Mouse (Mus musculus) 3T3-L1 (cell line): Measurements from ENCODE around the gene Gtf2ird1.
"Not testable (repeated sequence)": the region's sequence is repeated elsewhere in the genome, so short reads cannot be mapped to it uniquely, and the experiment has no call there.

Experiments
- DNase-seq: peaks from one replicate; pipeline ENCODE4 v3.0.0-alpha.2; 2015; ENCODE audit warnings: low read depth, low spot score

Gene Gtf2ird1

DNA sequence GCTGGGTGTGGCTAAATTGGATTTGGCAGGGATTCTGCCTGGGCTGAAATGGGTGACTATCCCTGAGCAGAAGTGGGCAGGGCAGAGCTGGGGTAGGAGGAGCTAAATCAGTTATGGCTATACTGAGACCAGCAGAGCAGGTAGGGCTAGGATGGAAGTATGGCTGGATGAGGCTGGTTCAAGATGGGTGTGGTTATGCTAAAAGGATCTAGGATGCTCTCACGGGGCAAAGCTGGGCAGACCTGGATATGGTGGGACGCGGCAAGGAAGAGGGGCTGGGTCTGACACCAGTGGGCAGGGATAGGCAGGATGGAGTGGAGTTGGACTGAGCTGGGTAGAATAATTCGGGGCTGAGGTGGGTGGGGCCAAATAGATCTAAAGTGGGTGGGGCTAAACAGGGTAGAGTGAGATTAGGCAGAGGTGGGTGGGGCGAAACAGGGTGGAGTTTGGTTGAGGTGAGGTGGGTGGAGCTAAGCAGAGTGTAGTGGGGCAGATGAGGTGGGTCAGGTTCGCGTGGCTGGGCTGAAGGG, 46.1 kb downstream of the Gtf2ird1 start:
- no peak for DNase-seq

DNA sequence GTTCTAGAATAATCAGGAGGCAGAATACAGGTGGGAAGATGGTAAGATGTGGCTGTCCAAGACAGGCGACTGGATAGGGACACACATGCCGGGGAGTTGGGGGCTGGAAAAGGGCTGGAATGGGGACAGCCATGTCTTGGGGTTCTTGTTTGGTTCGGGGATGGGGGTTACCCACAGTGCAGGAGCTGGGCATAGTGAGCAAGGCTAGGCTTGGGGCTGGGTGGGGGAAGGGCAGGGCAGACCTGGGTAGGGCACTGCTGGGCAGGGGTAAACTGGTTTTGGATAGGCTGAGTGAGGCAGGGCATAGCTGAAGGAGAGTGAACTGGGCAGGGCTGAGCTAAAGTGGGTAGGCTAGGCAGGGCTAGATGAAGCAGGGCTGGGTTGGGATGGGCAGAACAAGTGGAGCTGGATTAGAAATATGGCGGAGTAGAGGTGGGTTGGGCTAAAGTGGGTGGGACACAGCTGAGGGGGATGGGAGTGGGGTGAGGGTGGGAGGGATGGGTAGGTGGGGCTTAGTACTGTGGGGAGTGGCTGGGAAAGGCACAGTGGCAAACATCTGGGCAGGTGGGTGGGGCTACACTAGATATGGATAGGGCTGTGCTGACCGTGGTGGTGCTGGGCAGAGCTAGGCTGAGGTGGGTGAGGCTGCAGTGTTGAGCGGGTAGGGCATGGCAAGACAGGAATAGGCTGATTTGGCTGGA, 46.8 kb downstream of the Gtf2ird1 start:
- DNase-seq = no peak

- DNase-seq = peak; percentile 39
Observed at GRCm38 (mm10) chr5:134408119-134408518, 48.4 kb downstream of the Gtf2ird1 start.

DNA sequence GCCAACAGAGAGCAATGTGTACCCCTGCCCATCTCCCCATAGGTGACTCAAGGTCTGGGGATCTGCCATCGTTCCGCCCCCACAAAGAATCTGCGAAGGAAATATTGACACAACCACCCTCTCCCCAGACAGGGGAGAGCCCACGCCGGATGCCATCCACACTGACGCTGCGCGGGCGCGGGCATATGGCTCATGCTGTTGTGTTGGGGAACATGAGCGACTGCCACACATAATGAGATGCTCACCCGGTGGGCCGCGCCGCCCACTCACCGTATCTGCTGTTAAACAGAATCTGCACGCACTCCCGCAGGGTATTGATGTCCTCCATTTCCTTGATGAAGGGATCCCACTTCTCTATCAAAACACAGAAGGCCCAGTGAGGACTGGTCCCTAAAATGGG, 54.7 kb downstream of the Gtf2ird1 start:
- no peak for DNase-seq

DNA sequence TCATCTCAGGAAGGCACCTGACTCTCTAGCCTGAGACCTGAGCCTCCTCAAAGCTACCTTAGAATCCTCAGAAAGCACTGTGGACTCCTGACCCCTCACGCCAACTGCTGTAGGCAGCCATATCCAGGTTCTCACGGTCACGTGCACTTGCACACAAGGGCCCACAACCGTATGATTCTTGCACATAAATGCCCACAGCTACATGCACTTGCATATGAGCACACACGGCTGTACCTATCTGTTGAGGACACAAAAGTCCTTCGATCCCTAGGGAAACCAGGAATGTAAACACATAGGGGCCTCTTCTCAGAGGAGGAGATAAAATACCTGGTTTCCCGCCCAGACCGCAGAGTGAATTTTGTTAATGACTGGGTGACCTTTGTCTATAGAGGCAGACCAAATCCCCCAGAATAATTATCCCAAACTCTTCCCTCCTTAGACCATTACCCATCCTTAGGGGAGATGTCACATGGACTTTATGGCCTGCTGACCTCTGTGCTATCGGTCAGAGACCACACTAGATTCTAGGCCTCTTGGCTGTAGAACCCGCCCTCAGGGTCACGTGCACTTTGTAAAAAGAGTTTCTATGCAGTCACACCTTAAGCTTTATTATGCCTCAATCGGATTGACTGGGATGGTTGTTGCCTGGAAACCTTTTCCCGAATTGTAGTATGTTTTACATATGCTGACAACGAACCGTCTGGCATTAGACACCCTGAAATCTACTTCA, 58.9 kb downstream of the Gtf2ird1 start:
- no peak for DNase-seq

DNA sequence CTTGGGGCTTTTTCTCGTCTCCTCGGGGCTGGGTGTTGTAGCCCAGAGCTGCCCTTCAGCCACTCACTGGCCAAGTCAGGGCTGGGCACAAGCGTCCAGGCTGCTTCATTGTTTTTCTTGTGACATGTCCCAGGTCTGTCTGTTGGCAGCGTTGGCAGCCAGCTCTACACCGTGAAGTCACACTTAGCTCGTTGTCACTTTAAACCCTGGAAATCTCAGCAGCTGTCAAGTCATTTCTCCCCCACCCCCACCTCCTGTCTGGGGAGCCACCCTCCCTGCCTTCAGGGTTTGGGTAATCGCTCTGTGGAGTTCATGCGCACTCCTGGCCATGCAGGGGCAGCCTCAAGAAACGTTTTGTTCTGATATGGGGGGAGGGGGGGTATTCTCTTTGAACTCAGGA, 60.0 kb downstream of the Gtf2ird1 start:
- DNase-seq = no peak

- no peak for DNase-seq
Observed at GRCm38 (mm10) chr5:134394624-134395023, 61.9 kb downstream of the Gtf2ird1 start.

- no peak for DNase-seq
Observed at GRCm38 (mm10) chr5:134393624-134394023, 62.9 kb downstream of the Gtf2ird1 start.

DNA sequence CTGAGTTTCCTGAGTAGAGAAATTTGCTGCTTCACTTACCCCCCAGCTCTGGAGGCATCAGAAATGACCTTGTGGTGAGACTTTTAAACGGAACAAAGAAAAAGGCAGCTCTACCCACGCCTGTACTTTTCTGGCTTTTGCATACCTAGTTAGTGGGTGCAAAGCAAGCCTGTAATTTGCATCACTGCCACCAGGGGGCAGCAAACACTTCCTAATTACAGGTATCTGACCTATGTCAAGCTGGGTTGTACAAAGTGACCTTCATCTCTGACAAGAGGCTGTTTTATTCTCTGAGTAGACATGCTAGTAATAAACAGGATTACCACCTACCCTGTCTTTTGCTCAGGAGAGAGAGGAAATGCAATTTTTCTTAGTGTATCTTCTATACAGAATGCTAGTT, 71.4 kb downstream of the Gtf2ird1 start:
- peak; percentile 87 for DNase-seq

DNA sequence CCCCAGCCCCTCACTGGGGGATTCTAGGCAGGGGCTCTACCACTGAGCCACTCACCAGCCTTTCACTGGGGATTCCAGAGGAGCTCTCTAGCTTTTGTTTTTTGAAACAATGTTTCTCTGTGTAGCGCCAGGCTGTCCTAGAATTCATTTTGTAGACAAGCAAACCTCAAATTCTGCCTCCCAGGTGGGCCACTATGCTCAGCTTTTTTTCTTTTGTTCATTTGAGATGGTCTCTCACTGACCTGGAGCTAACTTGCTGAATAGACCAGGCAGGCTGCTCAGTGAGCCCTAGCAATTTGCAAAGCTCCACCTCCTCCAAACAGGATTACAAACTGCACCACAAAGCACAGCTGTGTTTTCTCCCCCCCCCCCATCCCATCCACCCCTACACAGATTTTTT, 81.3 kb downstream of the Gtf2ird1 start:
- DNase-seq = no peak

DNA sequence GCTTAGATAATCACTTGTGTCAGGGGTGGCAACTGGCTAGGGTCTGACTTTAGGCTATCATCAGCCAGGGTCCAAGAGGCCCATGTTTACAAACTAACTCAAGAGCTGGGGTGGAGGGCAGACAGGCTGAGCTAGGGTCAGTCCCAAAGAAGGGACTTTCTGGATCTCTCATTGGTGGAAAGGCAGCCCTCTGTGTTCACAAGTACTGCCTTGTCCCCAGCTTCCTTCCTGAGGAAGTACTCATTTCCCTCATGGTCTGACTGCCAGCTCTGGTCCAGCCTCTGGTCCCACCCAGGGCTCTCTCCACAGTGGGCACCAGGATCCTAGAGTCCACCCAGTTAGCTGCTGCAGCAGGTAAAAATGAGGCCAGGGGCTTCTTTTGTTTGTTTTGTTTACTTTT, 82.0 kb downstream of the Gtf2ird1 start:
- DNase-seq = no peak

DNA sequence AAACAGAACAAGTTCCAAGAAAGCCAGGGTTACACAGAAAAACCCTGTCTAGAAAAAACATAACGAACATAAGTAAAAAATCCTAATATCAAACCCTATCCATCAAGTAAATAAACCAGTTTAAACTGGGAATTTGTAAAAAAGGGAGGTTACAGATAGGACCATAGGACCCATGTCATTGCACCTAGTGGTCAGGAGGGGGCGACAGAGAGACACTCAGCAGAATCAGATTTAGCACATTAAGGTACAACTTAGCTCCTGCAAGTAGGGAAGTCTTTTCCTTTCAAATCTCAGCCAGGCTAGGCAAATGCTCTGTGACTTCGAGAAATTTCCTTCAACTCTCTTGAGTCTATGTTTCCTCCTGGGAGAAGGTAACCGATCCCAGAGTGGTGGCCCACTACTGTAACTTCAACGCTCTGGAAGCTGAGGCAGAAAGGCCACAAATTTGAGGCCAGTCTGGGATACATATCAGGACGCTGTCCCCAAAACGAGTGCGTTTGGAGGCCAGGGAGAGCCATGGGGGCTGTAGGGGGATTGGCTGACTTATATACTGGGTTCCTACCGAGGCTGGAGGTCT, 82.5 kb downstream of the Gtf2ird1 start:
- DNase-seq = peak; percentile 88

GRCm38 (mm10) chr5:134372926-134373658, 83.4 kb downstream of the Gtf2ird1 start:
- peak; percentile 53 for DNase-seq

DNA sequence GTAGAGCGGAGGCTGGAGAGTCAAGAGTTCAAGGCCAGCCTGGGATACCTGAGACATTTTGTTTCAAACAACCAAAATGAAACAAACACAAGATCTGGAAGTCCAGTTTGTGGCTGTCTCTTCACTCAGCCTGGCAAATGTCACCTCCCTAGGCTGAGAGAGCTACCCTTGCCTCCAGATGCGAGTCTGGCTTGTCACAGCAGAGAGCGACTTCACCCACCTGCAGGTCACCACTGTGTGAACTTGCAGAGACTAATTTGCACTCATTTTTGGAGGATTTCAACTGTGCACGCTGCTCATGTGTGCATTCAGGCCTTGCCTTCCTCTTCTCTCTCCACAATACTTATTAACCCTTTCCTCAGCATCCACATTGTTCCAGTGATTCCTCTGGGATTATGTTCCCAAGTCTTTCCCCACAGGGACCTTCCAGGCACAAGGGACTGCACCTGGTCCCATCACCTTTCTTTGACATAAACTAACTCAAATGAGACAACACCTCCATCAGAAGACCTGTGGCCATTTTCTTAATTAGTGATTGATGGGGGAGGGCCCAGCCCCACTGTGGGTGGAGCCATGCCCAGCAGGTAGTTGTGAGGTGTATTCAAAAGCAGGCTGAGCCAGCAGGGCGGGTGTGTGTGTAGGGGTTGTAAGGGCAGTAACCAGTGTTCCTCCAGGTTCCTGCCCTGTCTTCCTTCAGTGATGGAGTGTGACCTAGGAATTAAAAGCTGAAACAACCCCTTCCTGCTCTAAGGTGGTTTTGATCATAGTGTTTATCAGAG, 84.8 kb downstream of the Gtf2ird1 start:
- no peak for DNase-seq

- no peak for DNase-seq
Observed at GRCm38 (mm10) chr5:134370831-134371230, 85.7 kb downstream of the Gtf2ird1 start.

DNA sequence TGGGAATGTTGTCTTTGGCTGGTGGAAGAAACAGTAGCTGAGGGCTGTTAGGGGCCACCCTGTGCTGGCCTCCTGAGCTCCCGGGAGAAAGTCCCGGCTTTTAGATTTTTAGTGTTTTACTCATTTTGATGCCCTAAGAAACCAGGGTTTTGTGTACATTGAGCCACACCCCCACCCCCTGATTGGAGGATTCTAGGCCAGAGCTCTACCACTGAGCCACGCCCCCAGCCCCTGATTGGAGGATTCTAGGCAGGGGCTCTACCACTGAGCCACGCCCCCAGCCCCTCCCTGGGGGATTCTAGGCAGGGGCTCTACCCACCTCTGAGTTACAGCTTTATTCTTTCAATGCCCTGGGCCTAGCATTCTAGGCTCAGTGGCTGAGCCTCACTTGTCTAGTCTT, 97.4 kb downstream of the Gtf2ird1 start:
- no peak for DNase-seq

GRCm38 (mm10) chr5:134355372-134355771, 101.1 kb downstream of the Gtf2ird1 start:
- DNase-seq = not testable (repeated sequence)

- DNase-seq = no peak
Observed at GRCm38 (mm10) chr5:134353117-134353516, 103.4 kb downstream of the Gtf2ird1 start.

DNA sequence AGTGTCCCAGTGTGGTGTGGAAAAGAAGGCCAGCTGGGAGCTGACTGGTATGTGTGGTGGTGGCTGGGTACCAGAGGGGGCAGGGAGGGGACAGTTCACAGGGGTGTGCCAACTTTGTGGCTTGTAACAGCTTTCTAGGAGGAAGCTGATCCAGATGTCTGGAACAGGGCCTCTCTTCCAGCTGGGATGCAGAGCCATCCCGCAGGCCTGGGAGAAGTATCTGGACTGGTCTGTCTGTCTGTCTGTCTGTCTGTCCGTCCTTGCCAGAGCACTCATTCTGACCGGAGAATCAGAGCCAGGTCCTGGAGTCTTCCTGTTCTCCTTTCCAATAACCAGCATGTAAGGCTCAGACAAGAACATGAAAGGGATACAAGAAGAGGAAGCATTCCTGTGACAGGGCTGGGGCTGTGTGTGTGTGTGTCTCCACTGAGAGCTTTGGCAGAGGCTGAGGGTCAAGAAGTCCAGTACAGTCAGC, 104.0 kb downstream of the Gtf2ird1 start:
- peak; percentile 76 for DNase-seq

DNA sequence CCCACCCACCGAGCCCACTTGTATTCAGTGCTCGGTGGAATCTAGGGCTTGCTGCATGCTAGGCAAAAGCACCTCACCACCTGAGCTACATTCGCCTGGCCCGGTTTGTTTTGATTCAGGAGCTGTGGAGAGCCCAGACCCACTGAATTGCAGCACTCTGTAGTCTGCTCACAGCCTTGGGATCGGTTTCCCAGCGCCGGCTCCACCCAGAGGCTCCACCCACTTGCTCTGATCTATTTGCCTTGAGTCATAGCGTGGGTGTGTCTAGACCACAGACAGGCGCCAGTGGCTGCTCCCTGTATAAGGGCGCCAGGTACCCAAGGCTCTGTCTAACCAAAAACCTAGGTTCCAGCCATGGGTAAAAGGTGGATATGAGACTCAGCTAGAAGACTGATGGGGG, 105.9 kb downstream of the Gtf2ird1 start:
- peak; percentile 94 for DNase-seq

- peak; percentile 42 for DNase-seq
Observed at GRCm38 (mm10) chr5:134347066-134347465, 109.5 kb downstream of the Gtf2ird1 start.
